Mouse (Mus musculus) yolk sac, embryonic 10.5 days (tissue): ENCODE measurements around the gene Btaf1.
"Not testable (repeated sequence)": the region's sequence is repeated elsewhere in the genome, so short reads cannot be mapped to it uniquely, and the experiment has no call there.

Experiments
- DNase-seq: peaks from one replicate; pipeline ENCODE4 v3.0.0-alpha.2; 2017; ENCODE audit warnings: low spot score

The Btaf1 gene

GRCm38 (mm10) chr19:36922015-36922414 lies 3.9 kb upstream of the Btaf1 start:
- DNase-seq, result no peak

DNA sequence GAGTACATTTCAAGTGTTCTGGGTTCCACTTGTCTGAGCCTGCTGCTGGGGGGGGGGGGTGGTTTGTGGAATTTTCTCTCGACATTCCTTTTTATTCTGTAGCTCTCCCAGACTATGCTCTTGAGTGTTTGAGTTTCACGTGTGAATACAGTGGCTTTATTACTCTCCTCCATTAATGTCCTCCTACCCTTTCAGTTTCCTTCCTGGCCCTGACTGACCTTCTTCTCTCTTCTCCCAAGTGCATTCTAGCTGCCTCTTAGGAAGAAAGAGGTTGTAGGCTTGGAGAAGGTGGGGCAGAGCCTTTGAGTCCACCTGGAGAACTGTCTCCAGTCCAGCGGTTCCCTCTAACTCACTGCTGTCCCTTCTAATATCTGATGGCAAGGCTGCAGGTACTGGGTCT lies 2.9 kb upstream of the Btaf1 start:
- no peak for DNase-seq

- no peak for DNase-seq
These were observed 816 bp downstream of the Btaf1 start for GRCm38 (mm10) chr19:36926553-36927236.

DNA sequence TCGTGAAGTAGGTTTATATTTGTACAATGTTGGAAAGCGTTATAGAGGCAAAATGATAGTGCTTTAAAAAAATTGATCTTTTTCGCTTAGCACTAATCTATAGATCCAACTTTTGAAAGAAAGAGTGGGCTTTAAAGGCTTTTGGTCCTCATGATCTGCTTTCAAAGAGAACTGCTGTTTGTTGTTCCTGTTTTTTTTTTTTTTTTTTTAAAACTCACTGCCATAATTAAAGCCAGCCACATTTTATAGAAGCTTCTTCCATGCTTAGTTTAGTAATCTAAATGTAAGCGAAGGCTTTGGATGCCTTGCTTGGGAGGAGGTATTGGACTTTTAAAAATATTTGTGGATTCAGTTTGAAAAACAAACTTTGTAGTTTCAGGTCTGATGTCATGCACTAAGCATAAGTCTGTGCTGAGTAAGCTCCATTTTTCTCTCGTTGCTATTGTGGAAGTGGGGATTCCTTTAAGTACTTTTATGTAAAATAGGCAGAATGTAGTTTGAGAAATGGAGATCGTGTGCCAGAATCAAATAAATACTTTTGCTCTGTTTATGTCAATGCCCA lies 2.0 kb downstream of the Btaf1 start:
- DNase-seq, result no peak

DNA sequence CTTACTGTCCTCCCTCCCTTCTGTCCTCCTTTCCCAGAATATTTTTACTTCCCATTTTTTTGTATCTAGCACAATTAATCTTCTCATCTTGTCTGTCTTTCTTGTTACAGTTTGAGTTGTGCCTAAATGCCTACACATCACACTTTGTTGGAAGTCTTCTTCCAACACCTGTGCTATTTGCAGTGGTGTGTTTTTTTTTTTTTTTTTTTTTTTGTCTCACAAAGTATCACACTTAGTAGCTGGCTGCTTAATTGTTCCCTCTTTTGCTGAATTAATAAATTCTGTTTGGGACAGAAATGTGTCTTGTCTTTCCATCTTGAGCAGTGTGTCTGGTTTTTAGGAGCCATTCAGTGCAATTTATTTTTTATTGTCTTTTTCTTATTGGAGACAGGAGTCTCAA lies 3.9 kb downstream of the Btaf1 start:
- DNase-seq, result no peak

DNA sequence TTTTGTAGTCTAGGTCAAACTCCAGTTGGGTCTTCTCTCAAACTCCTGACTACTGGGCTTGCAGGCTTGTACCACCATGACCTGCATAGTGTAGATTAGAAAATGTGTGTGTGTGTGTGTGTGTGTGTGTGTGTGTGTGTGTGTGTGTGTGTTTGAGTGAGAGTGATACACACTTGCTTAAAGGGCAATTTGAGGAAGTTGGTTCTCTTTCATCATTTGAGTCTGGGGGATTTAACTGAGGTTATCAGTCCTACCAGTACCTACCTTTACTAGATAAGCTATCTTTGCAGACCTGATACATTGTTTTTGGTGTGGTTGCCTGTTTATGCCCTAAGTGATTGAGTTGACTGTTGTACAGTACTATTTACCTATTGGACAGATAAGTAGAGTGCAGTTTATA lies 6.2 kb downstream of the Btaf1 start:
- no peak for DNase-seq

DNA sequence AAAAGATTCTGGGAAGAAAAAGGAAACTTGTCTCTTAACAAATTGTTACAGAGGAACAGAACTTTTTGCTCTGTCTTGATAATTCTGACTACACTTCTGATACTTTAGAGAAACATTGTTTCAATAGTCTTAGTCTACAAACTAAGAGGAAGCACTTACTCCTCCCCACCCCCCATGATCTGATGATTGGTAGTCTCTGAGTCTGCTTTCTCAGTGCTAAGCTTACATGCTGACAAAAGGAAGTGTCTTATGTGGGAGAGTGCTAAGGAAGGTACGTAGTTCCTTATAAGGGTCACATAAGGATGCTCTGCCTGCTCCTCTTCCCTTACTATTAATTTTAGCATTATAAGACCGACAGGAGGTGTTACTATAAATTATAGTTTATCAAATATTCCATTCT lies 6.7 kb downstream of the Btaf1 start:
- DNase-seq, result no peak

DNA sequence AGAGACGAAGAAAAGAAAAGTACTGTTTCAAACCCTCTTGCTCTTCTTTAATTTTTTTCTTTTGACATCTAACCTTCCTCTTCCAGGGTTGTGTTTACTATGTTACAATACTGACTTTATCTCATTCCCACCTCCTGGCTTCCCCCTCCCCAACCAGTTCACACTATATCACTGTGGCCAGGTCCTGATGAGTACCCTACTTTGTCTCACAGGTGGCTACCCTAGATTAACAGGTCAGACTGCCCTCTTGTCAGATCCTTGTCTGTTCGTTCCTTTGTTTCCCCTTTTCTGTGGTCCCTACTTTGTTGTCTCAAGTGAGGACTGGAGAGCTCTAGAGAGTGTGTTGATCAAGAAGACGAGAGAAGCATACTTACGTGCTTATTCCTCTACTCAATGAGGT lies 10.4 kb downstream of the Btaf1 start:
- no peak for DNase-seq

GRCm38 (mm10) chr19:36938008-36938407 lies 12.1 kb downstream of the Btaf1 start:
- no peak for DNase-seq

DNA sequence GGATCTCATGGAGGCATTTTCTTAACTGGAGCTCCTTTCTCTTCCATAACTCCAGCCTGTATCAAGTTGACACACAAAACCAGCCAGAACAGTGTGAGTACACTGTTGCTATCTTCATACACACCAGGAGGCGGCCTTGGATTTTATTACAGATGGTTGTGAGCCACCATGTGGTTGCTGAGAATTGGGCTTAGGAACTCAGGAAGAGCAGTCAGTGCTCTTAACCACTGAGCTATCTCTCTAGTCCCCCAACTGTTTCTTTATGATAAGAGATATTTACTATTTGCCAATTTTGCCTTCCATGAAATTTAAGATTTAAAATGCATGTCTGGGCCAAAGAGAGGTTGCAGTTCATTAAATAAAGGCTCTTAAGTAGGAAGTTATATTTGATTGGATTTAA lies 14.2 kb downstream of the Btaf1 start:
- no peak for DNase-seq

DNA sequence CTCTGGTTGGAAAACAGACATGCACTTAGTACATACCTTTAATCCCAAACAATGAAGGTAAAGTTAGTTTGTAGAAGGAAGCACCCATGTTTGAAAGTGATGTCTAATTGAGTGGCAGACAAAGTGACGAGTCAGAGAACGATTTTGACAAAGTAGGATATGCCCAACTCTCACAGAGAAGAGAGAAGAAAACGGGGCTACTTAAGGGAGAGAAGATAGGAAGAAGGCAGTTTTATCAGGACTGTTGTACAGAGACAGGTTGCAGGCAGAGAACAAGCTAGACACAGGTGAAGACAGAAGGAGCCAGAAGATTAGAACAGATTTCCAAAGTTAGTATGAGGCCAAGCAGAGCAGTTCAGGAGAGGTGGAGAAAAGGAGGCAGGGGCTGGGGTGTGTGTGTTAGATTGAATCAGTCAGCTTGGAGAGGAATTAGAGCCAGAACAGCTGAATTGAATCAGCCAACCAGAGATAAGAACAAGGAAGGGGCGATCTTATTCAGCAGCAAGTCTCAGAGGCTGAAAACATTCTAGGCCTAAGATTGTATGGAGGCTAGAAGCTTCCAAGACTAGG lies 27.8 kb downstream of the Btaf1 start:
- no peak for DNase-seq

GRCm38 (mm10) chr19:36958331-36958730 lies 32.5 kb downstream of the Btaf1 start:
- no peak for DNase-seq

GRCm38 (mm10) chr19:36961320-36961719 lies 35.4 kb downstream of the Btaf1 start:
- no peak for DNase-seq

GRCm38 (mm10) chr19:36962544-36963260 lies 36.8 kb downstream of the Btaf1 start:
- DNase-seq, result not testable (repeated sequence)

GRCm38 (mm10) chr19:37004557-37004956 lies 78.7 kb downstream of the Btaf1 start:
- DNase-seq, result no peak

- no peak for DNase-seq
These were observed 84.0 kb downstream of the Btaf1 start for GRCm38 (mm10) chr19:37009878-37010281.

GRCm38 (mm10) chr19:37013461-37013860 lies 87.6 kb downstream of the Btaf1 start:
- no peak for DNase-seq

DNA sequence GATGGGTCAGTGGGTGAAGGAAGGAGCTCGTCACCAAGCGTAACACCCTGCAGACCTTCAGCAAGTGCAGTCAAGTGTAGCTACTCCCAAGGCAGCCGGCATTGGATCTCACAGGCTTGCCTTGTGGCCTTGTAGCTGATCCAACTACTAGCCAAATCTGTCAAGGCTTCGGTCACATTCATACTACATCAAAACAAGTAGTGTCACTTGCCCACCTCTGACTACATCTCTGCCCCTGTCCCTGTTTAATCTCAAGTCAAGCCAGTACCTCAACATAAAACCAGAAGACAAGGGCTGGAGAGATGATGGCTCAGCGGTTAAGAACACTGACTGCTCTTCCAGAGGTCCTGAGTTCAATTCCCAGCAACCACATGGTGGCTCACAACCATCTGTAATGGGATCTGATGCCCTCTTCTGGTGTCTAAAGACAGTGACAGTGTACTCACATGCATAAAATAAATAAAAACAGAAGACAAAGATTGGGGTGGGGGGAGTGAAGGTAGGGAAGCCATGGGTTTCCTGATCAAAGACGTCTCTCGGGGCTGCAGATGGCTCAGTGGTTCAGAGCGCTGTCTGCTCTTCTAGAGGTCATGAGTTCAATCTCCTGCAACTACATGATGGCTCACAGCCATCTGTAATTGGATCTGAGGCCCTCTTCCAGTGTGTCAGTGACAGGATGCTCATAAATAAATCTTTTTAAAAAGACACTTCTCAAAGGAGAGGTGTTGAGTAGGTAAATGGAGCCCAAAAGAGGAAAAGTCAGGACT lies 88.5 kb downstream of the Btaf1 start:
- DNase-seq, result no peak

- DNase-seq, result no peak
These were observed 91.0 kb downstream of the Btaf1 start for GRCm38 (mm10) chr19:37016890-37017289.

GRCm38 (mm10) chr19:37018411-37018810 lies 92.5 kb downstream of the Btaf1 start:
- DNase-seq, result peak; percentile 82

DNA sequence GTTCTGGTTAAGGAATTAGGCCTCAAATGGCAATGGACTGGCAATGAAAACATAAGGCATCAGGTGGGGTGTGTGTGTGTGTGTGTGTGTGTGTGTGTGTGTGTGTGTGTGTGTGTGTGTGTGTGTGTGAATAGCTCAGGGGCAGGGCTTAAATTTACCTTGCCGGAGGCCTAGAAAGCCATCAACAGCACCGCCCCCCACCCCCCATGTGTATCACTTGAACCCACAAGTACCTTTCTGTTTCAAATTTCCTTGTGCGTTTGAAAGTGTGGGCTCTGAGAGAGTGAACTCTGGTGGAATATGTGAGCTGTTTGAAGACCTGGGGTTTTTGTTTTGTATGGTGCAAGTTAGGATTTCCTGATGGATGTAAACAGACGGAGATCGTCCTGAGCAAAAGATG lies 93.1 kb downstream of the Btaf1 start:
- DNase-seq, result no peak

- DNase-seq, result no peak
These were observed 94.7 kb downstream of the Btaf1 start for GRCm38 (mm10) chr19:37020531-37020930.
